Mouse (Mus musculus) G1E (cell line): ENCODE results near the gene Srebf2. TPM values are rescaled to one million over a fixed set of nuclear protein-coding genes. Genes with fewer than 3 reads are reported as not detected.

ENCODE experiments used
- ATAC-seq: 2 replicates; pipeline ENCODE4 v1.8.0; 2016; ENCODE audit warnings: mild to moderate bottlenecking; ENCODE audit not compliant: insufficient number of reproducible peaks, poor library complexity, low FRiP score, severe bottlenecking; ENCODE audit errors: extremely low read depth
- DNase-seq: peaks from one replicate; pipeline ENCODE4 v3.0.0; 2012; ENCODE audit warnings: low spot score
- H3K27me3 ChIP-seq: 2 replicates; pipeline ENCODE4 v1.6.1; 2012; ENCODE audit warnings: mild to moderate bottlenecking, low read length, inconsistent platforms; ENCODE audit not compliant: insufficient read depth
- H3K36me3 ChIP-seq: replicated peaks from 2 replicates; pipeline ENCODE3; 2012; ENCODE audit warnings: mild to moderate bottlenecking, inconsistent platforms
- H3K4me1 ChIP-seq: 2 replicates; pipeline ENCODE4 v1.6.1; 2012; ENCODE audit warnings: low read depth, low read length, inconsistent platforms, mixed read lengths; ENCODE audit not compliant: insufficient read depth
- H3K4me3 ChIP-seq: 2 replicates; pipeline ENCODE4 v1.5.1; 2012; ENCODE audit warnings: low read depth, mild to moderate bottlenecking, inconsistent platforms, low read length, moderate library complexity, mixed read lengths
- H3K9me3 ChIP-seq: replicated peaks from 2 replicates; pipeline ENCODE4 v1.6.1; 2012; ENCODE audit warnings: inconsistent platforms
- CTCF ChIP-seq: IDR thresholded peaks from 2 replicates; pipeline ENCODE4 v1.5.1; 2012; ENCODE audit warnings: low read depth, low read length, inconsistent platforms, mixed read lengths
- GATA1 ChIP-seq: IDR thresholded peaks from 2 replicates; pipeline ENCODE4 v1.6.1; 2012; ENCODE audit warnings: borderline replicate concordance, low read length, inconsistent platforms, mixed read lengths
- GATA2 ChIP-seq: IDR thresholded peaks from 2 replicates; pipeline ENCODE4 v1.6.1; 2012; ENCODE audit warnings: low read depth, low read length, inconsistent platforms, borderline replicate concordance
- POLR2AphosphoS5 ChIP-seq: IDR thresholded peaks from 2 replicates; pipeline ENCODE4 v1.6.1; 2012; ENCODE audit warnings: low read depth, low read length, inconsistent platforms; ENCODE audit not compliant: insufficient replicate concordance
- TAL1 ChIP-seq: conservative IDR thresholded peaks from 2 replicates; pipeline ENCODE4 v1.6.1; 2012; ENCODE audit warnings: low read depth, low read length, inconsistent platforms, mixed read lengths
- polyA plus RNA-seq: library from polyadenylated mRNA; stranded (reverse); fragments of >175 nt; gene quantifications from 2 replicates; pipeline ENCODE4 v1.2.3, GENCODE M21; 2012
- total RNA-seq, 2 experiments: library from RNA; stranded (forward) in 1 of 2; stranded (reverse) in 1 of 2; fragments of 200-1000 nt in 1 of 2; fragments of >200 nt in 1 of 2; fragmentation: Nextera tagmentation in 1 of 2; gene quantifications; 2 replicates each; pipeline ENCODE4 v1.2.3; 2014 to 2017

Srebf2 gene
- total and polyA plus RNA-seq, 3 experiments, result 48.5 to 440 (median 164) TPM

DNA sequence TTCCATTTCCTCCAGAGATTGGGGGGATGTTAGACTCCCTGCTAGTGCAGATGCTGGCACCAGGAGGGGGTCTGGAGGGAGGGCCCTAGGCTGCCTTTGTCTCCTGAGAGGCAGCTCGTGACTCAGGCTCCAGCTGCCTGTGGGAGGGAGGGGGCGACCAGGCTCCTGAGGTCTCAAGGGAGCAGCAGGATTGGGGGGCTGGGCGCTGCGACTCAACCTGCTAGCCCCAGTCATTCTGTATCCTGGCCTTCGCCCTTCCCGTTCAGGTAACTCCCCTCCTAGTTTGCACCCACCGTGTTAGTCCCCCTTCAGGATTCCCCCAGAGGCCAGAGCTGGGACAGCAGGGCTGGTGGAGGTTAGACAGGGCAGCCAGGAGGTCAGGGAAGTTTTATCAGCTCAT is 70.1 kb downstream of the Srebf2 start:
- Histone ChIP-seq H3K4me3 (no peak overlapping the region), H3K27me3 (peaks cover 86% of the 10 kb centered on the region), H3K9me3 (peaks cover 11% of the 10 kb centered on the region), H3K36me3 (no peaks in the 10 kb centered on the region), H3K4me1 (peaks cover 10% of the 10 kb centered on the region)
- DNase-seq, result no peak
- TF ChIP-seq POLR2AphosphoS5, result no peak
- TF ChIP-seq CTCF, result no peak
- no peak for TF ChIP-seq TAL1
- TF ChIP-seq GATA2, result no peak
- no peak for ATAC-seq

DNA sequence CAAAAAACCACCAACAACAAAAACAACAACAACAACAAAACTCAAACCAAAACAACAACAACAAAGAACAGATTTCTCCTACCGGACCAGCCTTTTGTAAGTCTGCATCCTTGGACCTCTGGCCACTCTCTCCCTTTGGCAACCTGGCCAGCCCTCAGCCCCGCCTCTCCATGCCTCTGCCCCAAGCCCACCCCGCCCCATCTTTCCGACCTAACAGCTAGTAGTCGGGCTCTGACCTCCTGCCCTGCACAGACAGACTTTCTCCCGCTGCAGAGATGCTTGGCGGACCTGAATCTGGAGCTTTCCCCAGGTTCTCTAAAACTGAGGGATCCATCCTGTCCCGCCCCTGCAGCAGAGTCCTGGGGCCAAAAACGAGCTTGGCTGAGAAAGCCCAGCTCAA is 71.0 kb downstream of the Srebf2 start:
- Histone ChIP-seq H3K4me3 (no peak overlapping the region), H3K27me3 (peaks cover 84% of the 10 kb centered on the region), H3K36me3 (no peaks in the 10 kb centered on the region), H3K4me1 (peaks cover 11% of the 10 kb centered on the region), H3K9me3 (peaks cover 2% of the 10 kb centered on the region; the same call in 1 of the 2 replicates)
- ATAC-seq (no peak), DNase-seq (no peak)
- TF ChIP-seq CTCF, result no peak
- TF ChIP-seq GATA1, result no peak
- no peak for TF ChIP-seq GATA2
- no peak for TF ChIP-seq TAL1
- TF ChIP-seq POLR2AphosphoS5, result no peak

DNA sequence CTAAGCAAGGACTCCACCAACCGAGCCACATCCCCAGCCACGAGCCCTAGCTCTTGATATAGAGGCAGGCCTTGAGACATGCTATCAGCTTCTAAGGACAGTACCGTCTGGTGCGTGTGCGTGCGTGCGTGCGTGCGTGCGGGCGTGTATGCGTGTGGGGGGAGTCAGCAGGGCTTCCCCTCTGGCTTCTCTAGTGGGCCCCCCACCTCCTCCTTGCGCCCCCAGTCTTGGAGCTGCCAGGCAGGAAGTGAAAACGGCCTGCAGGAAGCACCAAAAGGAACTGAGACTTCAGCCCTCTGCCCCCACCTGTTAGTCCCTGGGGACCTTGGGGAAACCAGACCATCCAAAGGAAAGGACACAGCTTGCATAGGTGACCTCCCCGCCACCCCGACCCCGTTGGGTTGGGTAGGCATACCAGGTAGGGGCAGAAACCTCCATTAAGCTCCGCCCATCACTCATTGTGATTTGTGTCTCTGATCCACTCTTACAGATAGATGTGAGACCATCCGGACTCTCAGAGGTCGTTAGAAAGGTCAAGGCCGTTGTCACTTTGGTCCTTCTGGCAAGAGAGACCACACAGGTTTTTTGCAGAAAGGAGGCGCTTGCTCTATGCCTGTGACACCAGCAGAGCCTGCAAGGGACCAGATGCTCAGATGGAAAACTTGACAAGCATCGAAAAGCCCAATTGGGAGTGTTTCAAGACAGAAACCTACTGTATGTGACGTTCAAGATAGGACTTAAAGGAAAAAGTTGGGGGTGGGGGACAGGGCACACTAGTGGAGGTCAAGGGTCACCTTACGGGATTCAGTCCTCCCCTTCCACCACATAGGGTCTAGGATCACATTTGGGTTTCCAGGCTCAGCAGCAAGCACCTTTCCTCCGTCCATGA is 72.0 kb downstream of the Srebf2 start:
- Histone ChIP-seq H3K36me3 (no peaks in the 10 kb centered on the region), H3K9me3 (no peaks in the 10 kb centered on the region), H3K4me3 (no peak overlapping the region), H3K27me3 (peaks cover 83% of the 10 kb centered on the region), H3K4me1 (peaks cover 21% of the 10 kb centered on the region)
- TF ChIP-seq TAL1 (no peak), GATA2 (no peak), GATA1 (no peak), POLR2AphosphoS5 (no peak), CTCF (no peak)
- no peak for DNase-seq
- no peak for ATAC-seq

DNA sequence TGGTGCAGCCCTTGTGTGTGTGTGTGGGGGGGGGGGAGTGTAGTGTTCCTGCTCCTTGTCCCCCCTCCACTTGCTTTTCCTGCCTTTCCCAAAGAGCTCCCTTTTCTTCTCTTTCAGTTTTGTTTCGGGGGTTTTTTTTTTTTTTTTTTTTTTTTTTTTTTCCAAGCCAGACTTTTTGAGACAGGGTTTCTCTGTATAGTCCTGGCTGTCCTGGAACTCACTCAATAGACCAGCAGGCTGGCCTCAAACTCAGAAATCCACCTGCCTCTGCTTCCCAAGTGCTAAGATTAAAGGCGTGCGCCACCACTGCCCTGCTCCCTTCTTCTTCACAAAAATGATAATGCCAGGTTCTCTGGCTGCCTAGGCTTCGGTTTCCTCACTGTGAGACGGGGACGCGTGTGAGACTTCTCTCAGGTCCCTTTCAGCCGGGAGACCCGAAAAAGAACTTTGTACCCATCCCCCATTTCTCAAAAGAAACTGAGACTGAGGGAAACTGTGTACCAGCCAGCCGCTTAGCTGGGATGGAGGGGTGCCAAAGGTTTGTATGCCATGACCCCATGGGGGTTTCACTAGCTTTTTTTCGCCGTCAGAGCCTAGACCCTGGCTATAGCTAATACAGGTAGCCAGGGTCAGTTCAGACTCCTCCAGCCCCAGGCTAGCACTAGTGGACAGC is 73.2 kb downstream of the Srebf2 start:
- TF ChIP-seq CTCF (no peak), TAL1 (no peak), GATA2 (no peak), GATA1 (no peak), POLR2AphosphoS5 (no peak)
- peaks cover 85% of the 10 kb centered on the region for H3K27me3 ChIP-seq

DNA sequence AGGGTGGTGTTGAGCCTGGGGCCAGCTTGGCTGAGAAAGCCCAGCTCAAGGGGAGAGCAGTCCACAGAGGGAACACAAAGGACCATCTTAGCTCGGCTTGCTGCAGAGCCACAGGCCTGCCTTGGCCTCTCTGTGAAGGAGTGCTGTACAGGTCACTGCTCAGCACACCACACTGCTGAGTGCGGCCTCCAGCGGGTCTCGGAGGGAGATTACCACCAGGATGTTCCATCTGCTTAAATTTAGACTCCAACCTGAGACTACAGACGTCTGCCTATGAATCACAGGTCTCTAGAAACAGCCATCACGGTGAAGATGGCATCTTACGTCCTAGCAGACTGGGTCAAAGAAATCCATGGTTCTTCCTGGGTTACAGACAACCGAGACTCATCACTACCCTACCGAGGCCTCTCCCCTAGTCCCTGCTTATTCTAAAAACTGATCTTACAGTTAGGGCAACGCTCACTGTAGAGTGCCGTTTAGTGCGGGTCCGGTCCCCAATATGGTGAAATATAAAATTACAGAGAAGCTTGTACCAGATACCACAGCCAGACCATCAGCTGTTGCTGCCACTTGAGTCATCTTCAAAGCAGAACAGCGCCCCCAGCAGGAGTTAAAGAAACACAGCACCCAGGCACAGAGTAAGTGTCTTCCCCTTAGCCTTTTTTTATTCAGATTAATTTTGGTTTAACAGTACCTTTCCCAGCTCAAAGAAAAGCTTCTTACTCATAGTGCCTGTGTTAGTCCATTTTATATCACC is 74.3 kb downstream of the Srebf2 start:
- H3K4me1 ChIP-seq, result peaks cover 44% of the 10 kb centered on the region
- H3K9me3 ChIP-seq, result no peaks in the 10 kb centered on the region
- no peak overlapping the region for H3K4me3 ChIP-seq
- TF ChIP-seq CTCF (peak; percentile 14; the same call in 1 of the 2 replicates), GATA2 (no peak)
- peaks cover 85% of the 10 kb centered on the region for H3K27me3 ChIP-seq
- ATAC-seq, result no peak
- H3K36me3 ChIP-seq, result no peaks in the 10 kb centered on the region
- DNase-seq, result no peak

More for the DNA sequence above, 73.2 kb downstream of the Srebf2 start:
- H3K9me3 ChIP-seq, result no peaks in the 10 kb centered on the region
- DNase-seq (no peak), ATAC-seq (no peak)
- no peak overlapping the region for H3K4me3 ChIP-seq
- no peaks in the 10 kb centered on the region for H3K36me3 ChIP-seq
- peaks cover 32% of the 10 kb centered on the region for H3K4me1 ChIP-seq

DNA sequence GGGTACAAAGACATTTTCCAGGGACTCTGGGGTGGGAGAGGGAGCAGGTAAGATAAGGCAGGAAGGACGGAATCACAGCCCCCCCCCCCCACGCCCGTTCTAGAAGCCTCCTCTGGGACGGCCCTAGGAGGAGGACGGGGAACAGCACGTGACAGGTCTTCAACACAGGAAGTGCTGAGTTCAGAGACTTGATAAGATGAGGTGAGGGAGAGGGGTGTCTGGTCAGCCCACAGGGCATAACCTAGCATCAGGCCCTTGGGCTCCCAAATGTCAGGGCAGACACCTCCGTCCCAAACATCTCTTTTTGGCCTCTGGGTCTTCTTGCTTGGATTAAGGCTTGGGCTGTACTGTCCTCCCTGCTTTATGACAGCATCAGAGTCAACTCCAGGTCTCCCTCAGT is 76.3 kb downstream of the Srebf2 start:
- ATAC-seq (no peak), DNase-seq (no peak)
- Histone ChIP-seq H3K4me3 (no peak overlapping the region), H3K36me3 (no peaks in the 10 kb centered on the region), H3K9me3 (no peaks in the 10 kb centered on the region), H3K27me3 (peaks cover 67% of the 10 kb centered on the region), H3K4me1 (peaks cover 43% of the 10 kb centered on the region)
- TF ChIP-seq POLR2AphosphoS5 (no peak), GATA1 (no peak), GATA2 (no peak), TAL1 (no peak), CTCF (no peak)
